In genomic region chrY:90728905-90729256, GRCm38 (mm10) we compare ENCODE assay signal across 10 mouse cellular contexts. TPM values are rescaled to one million over a fixed set of nuclear protein-coding genes. Genes with fewer than 3 reads are reported as not detected.
A peak's percentile ranks its signal among the peaks of the same experiment; 100 is the strongest.
DNase-seq lines count a peak whose midpoint lies in the region; ATAC-seq and TF ChIP-seq lines count a peak whose summit lies in the region.
"Not testable (repeated sequence)": the region's sequence is repeated elsewhere in the genome, so short reads cannot be mapped to it uniquely, and the experiment has no call there.
"Had no signal": no experiment of that assay in that cellular context is flagged by ENCODE, and none has a peak within 500 bp of the region (broad histone marks: within the 10 kb centered on the region; RNA-seq: fewer than 3 reads in every experiment).

No protein-coding gene starts in this region.

- H3K9ac ChIP-seq in forebrain, embryonic 12.5 days; heart, postnatal 0 days (replicated peaks; ENCODE audit: low read depth, low read length); kidney, embryonic 15.5 days; liver, postnatal 0 days (replicated peaks); stomach, embryonic 14.5 days (replicated peaks; ENCODE audit: low read depth, low read length): not testable (repeated sequence)

- TF ChIP-seq EP300 in heart, postnatal 0 days (IDR thresholded peaks at IDR 0.05; ENCODE audit: low read depth); liver, postnatal 0 days (IDR thresholded peaks at IDR 0.05; ENCODE audit: low read depth): not testable (repeated sequence)

- H3K27me3 ChIP-seq in forebrain, embryonic 12.5 days; heart, postnatal 0 days (ENCODE audit: control insufficient read depth, insufficient read depth, low read length); kidney, embryonic 15.5 days; liver, postnatal 0 days (ENCODE audit: insufficient read depth, low read length); stomach, embryonic 14.5 days (ENCODE audit: control insufficient read depth, insufficient read depth, low read length): not testable (repeated sequence)

- not testable (repeated sequence) for H3K4me1 ChIP-seq in forebrain, embryonic 12.5 days; heart, postnatal 0 days (ENCODE audit: control insufficient read depth, insufficient read depth); kidney, embryonic 15.5 days; liver, postnatal 0 days (ENCODE audit: insufficient read depth); stomach, embryonic 14.5 days (ENCODE audit: control insufficient read depth, insufficient read depth, low read length)

- not testable (repeated sequence) for TF ChIP-seq CTCF in heart, postnatal 0 days (IDR thresholded peaks at IDR 0.05; ENCODE audit: low read depth); liver, postnatal 0 days (IDR thresholded peaks at IDR 0.05; ENCODE audit: low read depth)

- not testable (repeated sequence) for H3K36me3 ChIP-seq in forebrain, embryonic 12.5 days (replicated peaks); heart, postnatal 0 days (replicated peaks; ENCODE audit: control insufficient read depth, insufficient read depth, low read length); kidney, embryonic 15.5 days; liver, postnatal 0 days (replicated peaks; ENCODE audit: insufficient read depth, low read length); stomach, embryonic 14.5 days (ENCODE audit: control insufficient read depth, insufficient read depth, low read length)

- H3K4me3 ChIP-seq in forebrain, embryonic 12.5 days (replicated peaks); heart, postnatal 0 days (ENCODE audit: low read depth, low read length); kidney, embryonic 15.5 days (replicated peaks); liver, postnatal 0 days (ENCODE audit: low read depth, low read length); stomach, embryonic 14.5 days (ENCODE audit: low read depth, low read length): not testable (repeated sequence)

- not testable (repeated sequence) for H3K4me2 ChIP-seq in forebrain, embryonic 12.5 days; heart, postnatal 0 days (ENCODE audit: low read depth, low read length); kidney, embryonic 15.5 days; liver, postnatal 0 days (ENCODE audit: low read depth, low read length); stomach, embryonic 14.5 days (replicated peaks; ENCODE audit: low read depth, low read length)

- H3K9me3 ChIP-seq in forebrain, embryonic 12.5 days; heart, postnatal 0 days (replicated peaks; ENCODE audit: control insufficient read depth, low read length); kidney, embryonic 15.5 days (replicated peaks); liver, postnatal 0 days (ENCODE audit: low read length); stomach, embryonic 14.5 days (ENCODE audit: control insufficient read depth, low read depth, low read length): not testable (repeated sequence)

- H3K27ac ChIP-seq in forebrain, embryonic 12.5 days; heart, postnatal 0 days (ENCODE audit: low read depth); kidney, embryonic 15.5 days; liver, postnatal 0 days (ENCODE audit: low read depth); stomach, embryonic 14.5 days (ENCODE audit: low read length): not testable (repeated sequence)

- ATAC-seq in forebrain, embryonic 12.5 days (ENCODE audit: low FRiP score): peak; percentile 62
- ATAC-seq in heart, postnatal 0 days (ENCODE audit: insufficient read depth, low read depth): peak; percentile 60; the same call in 1 of the 2 replicates
- peak; percentile 70; the same call in 1 of the 2 replicates for ATAC-seq in kidney, embryonic 15.5 days (replicated peaks; ENCODE audit: low FRiP score)
- peak; percentile 41; the same call in 1 of the 2 replicates for ATAC-seq in liver, postnatal 0 days
- ATAC-seq in stomach, embryonic 14.5 days (ENCODE audit: insufficient number of reproducible peaks, insufficient read depth, low FRiP score, low read depth): peak; percentile 65; the same call in 1 of the 2 replicates

- peak; percentile 45 for DNase-seq in 416B (ENCODE audit: low read depth)
- DNase-seq in adrenal gland, postnatal 25 days: peak; percentile 16
- not testable (repeated sequence) for DNase-seq in heart, postnatal 0 days (ENCODE audit: low spot score); liver, postnatal 0 days
- peak; percentile 63 for DNase-seq in naive thymus-derived CD4-positive, alpha-beta T cell, adult 2 months (ENCODE audit: low read depth)

- 77% methylated on average over 16 of the region's 17 CpGs for WGBS in forebrain, embryonic 12.5 days
- WGBS in heart, postnatal 0 days: 59% methylated on average over 13 of the region's 17 CpGs
- WGBS in kidney, embryonic 15.5 days: 76% methylated on average over 16 of the region's 17 CpGs
- WGBS in liver, postnatal 0 days (ENCODE audit: insufficient replicate concordance): 66% methylated on average over 12 of the region's 17 CpGs
- 53% methylated on average over 14 of the region's 17 CpGs for WGBS in stomach, embryonic 14.5 days

RNA-seq across cellular contexts. Expression of gene Gm21860, which starts 25.7 kb away (rescaled TPM):
- not detected in 2 replicates for total RNA-seq in adrenal gland, postnatal 25 days (2021)
- not detected in 2 replicates for polyA plus RNA-seq in forebrain, embryonic 12.5 days (2016; fragmentation: Nextera tagmentation; extraction: Ambion mirVana)
- total RNA-seq in heart, postnatal 0 days (2014; rRNA removed; ENCODE audit: low replicate concordance): not detected in 2 replicates
- not detected in 2 replicates for polyA plus RNA-seq in heart, postnatal 0 days (2015; fragmentation: Nextera tagmentation; extraction: Ambion mirVana)
- polyA plus RNA-seq in kidney, embryonic 15.5 days (2015; fragmentation: Nextera tagmentation; extraction: Ambion mirVana): not detected in 2 replicates
- polyA plus RNA-seq in liver, postnatal 0 days (2015; fragmentation: Nextera tagmentation; extraction: Ambion mirVana): not detected in 2 replicates
- polyA plus RNA-seq in stomach, embryonic 14.5 days (2014; fragmentation: Nextera tagmentation; extraction: Ambion mirVana): not detected in 2 replicates
- total RNA-seq: layer of hippocampus, postnatal 36 days had no signal
- polyA plus RNA-seq: lung, adult 2 months had no signal

RNA-seq across cellular contexts. Expression of gene Gm47283, which starts 55.7 kb away (rescaled TPM):
- total RNA-seq in adrenal gland, postnatal 25 days (2021): not detected in 2 replicates
- polyA plus RNA-seq in forebrain, embryonic 12.5 days (2016; fragmentation: Nextera tagmentation; extraction: Ambion mirVana): not detected in 2 replicates
- total RNA-seq in heart, postnatal 0 days (2014; rRNA removed; ENCODE audit: low replicate concordance): not detected in 2 replicates
- not detected in 2 replicates for polyA plus RNA-seq in heart, postnatal 0 days (2015; fragmentation: Nextera tagmentation; extraction: Ambion mirVana)
- polyA plus RNA-seq in kidney, embryonic 15.5 days (2015; fragmentation: Nextera tagmentation; extraction: Ambion mirVana): not detected in 2 replicates
- polyA plus RNA-seq in liver, postnatal 0 days (2015; fragmentation: Nextera tagmentation; extraction: Ambion mirVana): not detected in 2 replicates
- polyA plus RNA-seq in stomach, embryonic 14.5 days (2014; fragmentation: Nextera tagmentation; extraction: Ambion mirVana): not detected in 2 replicates
- total RNA-seq: layer of hippocampus, postnatal 36 days had no signal
- polyA plus RNA-seq: lung, adult 2 months had no signal
